Mouse (Mus musculus): ENCODE results near the gene Nsun5.

DNA sequence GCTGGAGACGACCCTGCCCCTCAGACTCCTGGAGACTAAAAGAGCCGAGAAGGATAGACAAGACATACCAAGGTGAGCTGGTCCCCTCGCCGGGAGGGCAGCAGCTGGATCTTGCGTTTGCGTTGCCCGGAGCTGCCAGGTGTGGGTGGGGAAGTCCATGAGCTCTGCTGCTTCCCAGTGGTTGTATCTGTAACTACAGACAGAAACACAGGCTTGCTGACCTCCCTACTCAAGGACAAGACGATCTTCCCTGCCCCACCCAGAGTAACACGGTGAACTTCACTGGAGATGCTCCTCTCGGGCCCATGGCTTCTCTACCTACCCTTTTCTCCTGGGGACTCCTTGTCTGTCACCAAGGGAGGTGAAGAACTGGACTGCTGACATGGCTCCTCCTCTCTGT is 14.0 kb downstream of the Nsun5 start:
- TF ChIP-seq CTCF (IDR thresholded peaks at IDR 0.05; ENCODE audit: low read depth) (no peak), EP300 (IDR thresholded peaks at IDR 0.05; ENCODE audit: low read depth) (no peak)

Measured in liver, postnatal 0 days (tissue).